Mouse (Mus musculus) frontal cortex, postnatal 36 days (tissue): ENCODE results near the gene Slc25a28.

ENCODE experiments used
- DNase-seq, 2 experiments: peaks; one replicate each; pipeline ENCODE4 v3.0.0; 2022; ENCODE audit warnings: low spot score in 2 of 2

The Slc25a28 gene

DNA sequence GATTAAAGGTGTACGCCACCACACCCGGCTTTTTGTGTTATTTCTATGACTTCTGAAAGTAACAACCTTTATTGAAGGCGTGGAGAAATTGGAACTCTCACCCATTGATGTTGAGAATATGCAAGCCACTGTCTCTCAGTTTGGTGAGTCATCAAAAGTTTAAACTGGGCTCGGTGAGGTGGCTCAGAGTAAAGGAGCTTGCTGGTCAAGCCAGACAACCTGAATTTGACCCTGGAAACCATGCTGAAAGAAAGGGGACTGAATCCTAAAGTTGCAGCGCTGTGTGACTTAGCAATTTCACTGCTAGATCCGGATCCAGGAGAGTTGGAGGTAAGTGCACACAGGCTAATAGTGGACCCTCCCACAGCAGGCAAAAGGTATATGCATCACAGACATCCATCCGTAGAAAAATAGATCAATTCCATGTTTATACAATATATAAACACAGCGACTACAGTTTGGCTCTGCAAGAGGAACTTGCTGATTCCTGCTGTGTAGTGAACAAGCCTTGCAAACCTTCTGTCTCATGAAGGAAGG is 3.9 kb upstream of the Slc25a28 start:
- DNase-seq = no peak

GRCm38 (mm10) chr19:43675525-43676400 is 1.1 kb upstream of the Slc25a28 start:
- DNase-seq = peak; percentile 38 to 50

- peak; percentile 33 to 40 for DNase-seq
These were observed 378 bp downstream of the Slc25a28 start for GRCm38 (mm10) chr19:43674316-43674689.

DNA sequence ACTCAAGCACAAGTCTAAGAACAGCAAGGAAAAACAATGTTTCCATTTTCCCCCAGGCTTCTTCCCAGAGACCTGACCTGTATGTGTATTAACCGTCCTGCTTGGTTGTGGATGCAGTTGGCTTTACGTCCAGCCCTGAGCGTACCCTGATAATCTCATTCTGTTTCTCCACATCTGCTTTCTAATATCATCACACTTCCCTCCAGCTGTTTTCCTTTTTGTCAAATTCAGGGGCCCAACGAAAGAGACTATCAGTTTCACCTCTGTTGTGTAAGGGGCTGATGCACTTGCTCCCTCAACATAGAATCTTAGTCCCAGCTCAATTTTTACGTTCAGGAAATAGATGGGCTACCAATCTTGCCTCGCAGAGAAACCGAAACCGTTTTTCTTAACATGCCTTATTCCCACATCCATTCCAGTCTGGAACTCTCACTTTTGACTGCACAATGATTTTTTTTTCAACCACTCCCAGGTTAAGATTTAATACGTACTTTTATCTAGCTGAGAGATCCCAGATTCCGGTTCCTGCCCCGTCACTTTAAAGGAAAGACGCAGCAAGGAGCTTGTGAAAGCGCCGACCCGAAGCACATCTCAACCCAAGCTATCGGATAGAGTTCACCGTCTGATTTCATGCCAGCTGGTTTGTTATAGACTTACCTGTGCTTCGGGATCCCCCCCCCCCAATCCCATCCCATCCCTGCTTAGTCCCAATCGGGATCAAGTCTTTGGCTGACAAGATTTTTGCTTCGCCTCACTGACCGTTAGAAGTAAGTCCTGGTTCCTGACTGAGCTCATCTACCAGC is 967 bp downstream of the Slc25a28 start:
- no peak for DNase-seq

- DNase-seq = no peak
These were observed 3.6 kb downstream of the Slc25a28 start for GRCm38 (mm10) chr19:43671054-43671453.

DNA sequence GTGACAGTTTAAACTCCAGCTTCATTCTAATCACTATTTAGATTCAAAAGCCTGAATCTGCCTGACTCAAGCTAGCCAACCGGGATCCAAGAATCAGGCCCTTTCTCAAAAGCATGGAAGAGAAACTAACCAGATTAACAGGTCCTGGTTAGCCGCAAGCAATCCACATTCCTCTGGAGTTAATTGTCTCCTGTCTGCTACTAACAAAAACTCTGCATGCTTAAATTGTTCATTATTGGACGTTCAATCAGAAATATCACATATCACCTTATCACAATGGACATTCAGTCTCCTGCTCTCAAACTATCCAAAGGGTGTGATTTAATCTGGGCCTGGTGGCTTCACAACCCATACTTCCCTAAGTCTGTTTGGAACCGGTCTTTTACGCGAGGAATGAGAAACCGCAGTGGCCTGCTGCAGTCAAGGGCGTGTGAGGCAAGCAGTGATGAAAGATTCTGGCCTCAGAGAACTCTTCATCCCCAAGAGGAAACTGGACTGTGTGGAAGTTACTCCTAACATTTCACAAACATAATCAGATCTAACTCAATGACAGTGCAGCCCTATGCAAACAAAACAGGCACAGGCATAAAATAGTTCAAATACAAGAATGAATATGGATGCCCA is 5.4 kb downstream of the Slc25a28 start:
- no peak for DNase-seq

DNA sequence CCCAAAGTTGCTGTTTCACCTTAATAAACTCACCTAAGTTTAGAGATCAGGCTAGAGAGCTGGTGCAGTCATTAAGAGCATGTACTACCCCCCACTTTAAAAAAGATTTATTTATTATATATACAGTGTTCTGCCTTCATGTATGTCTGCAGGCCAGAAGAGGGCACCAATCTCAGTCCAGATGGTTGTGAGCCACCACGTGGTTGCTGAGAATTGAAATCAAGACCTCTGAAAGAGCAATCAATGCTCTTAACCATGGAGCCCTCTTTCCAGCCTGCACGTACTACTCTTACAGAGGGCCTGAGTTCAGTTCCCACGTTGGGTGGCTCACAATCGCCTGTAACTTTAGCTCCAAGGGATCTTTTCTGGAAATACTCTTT is 7.3 kb downstream of the Slc25a28 start:
- no peak for DNase-seq

GRCm38 (mm10) chr19:43666661-43667429 is 7.8 kb downstream of the Slc25a28 start:
- DNase-seq = peak in 1 of 2 experiments; percentile 11

GRCm38 (mm10) chr19:43665441-43666048 is 9.1 kb downstream of the Slc25a28 start:
- peak; percentile 38 to 44 for DNase-seq

DNA sequence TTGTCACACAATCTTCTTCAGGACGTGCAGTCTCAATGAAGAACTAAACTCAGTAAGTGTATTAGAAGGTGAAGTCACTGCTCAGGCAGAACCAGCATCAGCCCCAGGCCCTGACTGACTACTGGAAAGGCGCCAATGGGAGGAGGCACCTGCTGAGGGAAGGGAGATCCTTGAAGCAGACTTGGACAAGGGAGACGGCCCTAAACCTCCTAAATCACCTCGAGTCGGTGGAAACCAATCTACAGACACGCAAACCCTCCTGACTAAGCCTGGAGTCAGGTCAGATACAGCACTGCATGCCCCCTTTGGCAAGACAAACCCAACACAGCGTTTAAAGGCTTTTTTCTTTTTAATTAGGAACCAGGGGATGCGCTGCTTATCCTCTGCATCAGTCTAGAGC is 11.2 kb downstream of the Slc25a28 start:
- DNase-seq = no peak

- DNase-seq = no peak
These were observed 12.3 kb downstream of the Slc25a28 start for GRCm38 (mm10) chr19:43662176-43662967.

DNA sequence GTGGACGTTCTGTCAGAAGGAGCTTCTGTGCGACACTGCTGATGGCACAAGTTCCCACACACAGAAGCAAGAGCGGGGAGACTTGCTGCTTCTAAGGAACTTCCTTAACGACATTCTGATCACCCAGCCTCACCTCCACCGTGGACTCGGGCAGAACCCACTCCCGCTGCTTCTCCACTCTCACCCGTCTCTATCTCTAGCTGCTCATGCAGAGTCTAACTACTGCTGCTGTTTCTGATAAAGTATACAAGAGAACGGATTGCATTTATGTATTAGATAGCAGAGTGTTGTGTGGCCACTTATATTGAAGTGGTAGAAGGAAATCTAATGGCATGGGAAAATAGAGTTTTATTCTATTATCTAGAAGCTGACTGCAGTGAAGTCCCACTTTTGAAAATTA is 13.9 kb downstream of the Slc25a28 start:
- no peak for DNase-seq

- DNase-seq = no peak
These were observed 15.0 kb downstream of the Slc25a28 start for GRCm38 (mm10) chr19:43659632-43660031.

DNA sequence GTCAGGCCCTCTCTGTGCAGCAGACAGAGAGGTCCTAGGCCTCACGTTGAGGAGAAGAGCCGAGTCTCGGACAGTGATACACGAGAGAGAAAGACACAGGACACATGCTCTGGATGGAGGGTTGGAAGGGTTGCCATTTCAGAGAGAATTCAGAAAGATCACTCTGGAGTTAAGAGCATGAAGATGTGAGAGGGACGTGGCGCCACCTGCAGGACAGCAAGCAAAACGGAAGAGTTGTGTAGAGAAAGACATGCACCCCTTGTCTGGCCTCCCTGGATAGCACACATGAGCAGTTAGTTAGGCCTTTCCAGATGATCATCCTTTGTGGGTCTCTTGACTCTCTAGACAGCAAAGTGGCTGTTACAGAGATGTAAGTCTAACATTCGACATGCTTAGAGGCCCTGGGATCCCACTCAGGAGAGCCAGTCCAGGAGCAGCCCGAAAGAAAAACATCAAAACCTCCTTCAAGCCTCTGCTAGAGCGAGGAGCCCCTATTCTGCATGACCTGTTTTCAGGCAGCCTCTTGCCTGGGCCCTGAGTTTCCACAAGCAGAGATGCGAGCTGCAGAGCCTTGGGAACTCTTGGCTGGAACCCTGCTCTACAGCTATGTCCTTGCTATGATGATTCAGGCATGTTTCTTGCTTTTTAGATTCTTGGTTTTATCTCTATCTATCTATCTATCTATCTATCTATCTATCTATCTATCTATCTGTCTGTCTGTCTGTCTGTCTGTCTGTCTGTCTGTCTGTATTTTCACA is 18.8 kb downstream of the Slc25a28 start:
- peak; percentile 45 to 60 for DNase-seq

DNA sequence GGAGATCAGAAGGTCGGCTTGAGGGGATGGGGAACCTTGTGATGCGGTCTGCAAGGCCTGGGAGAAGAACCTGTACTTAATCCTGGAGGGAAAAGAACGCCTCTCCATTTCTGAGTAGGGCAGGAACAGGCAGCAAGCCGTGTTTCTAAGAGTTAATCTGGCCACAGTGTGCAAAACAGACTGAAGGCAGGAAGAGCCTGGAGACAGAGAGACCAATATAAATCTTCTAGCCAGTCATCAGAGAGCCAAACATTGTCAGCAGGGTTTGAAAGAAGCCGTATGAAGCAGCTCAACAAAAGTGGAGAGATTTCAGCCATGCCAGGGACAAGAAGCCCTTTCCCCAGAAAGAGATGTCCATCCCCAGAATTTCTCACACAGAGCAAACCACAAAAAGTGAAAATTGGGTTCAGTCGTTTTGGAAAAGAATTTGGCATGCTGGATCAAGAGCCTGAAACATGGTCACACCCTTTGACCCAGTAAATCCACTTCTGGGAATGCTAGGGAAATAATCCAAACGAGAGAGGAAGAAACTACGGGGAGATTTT is 23.4 kb downstream of the Slc25a28 start:
- DNase-seq = no peak

- no peak for DNase-seq
These were observed 26.3 kb downstream of the Slc25a28 start for GRCm38 (mm10) chr19:43648343-43648742.

- no peak for DNase-seq
These were observed 27.4 kb downstream of the Slc25a28 start for GRCm38 (mm10) chr19:43647261-43647660.

DNA sequence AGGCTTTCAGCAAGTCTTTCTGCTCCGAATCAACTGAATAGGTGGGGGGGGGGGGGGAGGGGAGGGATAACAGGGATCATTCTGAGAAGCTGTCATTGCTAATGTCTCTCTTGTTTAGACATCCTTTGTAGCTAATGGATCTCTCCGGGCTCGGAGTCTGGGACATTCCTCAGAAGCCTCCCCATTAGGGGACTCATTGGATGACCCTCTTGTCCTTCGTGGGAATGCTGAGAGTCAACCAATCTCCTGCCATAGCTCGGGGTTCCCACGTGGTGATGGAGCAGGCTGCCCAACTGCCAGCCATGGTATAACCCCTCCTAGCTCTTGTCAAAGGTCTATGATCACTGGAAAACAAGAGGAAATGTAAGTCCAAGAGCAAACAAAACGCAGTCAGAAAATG is 27.8 kb downstream of the Slc25a28 start:
- no peak for DNase-seq

- no peak for DNase-seq
These were observed 29.2 kb downstream of the Slc25a28 start for GRCm38 (mm10) chr19:43645508-43645907.
